Mouse (Mus musculus): ENCODE measurements at regions not wholly inside any gene's neighbourhood (a gene's known extent, or its start where the extent isn't known, plus 50 kb on each side); places are given as distances from the start of the nearest gene placed in this dataset.

DNA sequence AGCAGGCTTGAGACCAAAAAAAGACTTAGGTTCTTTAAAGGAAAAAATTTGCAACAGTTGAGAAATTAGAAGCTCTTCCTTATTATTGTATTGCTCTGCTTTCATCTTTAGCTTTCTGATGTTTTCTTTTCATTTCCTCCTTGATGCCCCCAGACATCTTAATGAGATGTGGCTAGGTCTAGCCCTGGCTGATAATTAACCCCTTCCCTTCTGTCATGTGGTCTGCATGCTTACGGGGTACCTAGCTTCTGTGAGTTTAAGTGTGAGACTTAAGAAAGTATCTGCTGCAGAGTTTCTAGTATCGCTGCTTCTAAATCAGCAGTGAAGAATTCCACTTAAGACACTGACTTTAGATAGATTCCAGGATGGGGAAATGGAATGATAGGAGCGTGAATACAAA is 215.8 kb upstream of the Snx7 start:
- 89% methylated on average over 3 of the region's 3 CpGs for WGBS
- no peak overlapping the region for H3K4me2 ChIP-seq (replicated peaks; ENCODE audit: low read depth, low read length)
- no peak overlapping the region for H3K4me3 ChIP-seq (ENCODE audit: low read depth, low read length)
- DNase-seq (ENCODE audit: low spot score) (no peak), ATAC-seq (ENCODE audit: low FRiP score) (no peak)
- no peak overlapping the region for H3K9ac ChIP-seq (ENCODE audit: low read depth, low read length)
- no peaks in the 10 kb centered on the region for H3K9me3 ChIP-seq (ENCODE audit: control insufficient read depth, low read length)
- H3K36me3 ChIP-seq (ENCODE audit: control insufficient read depth, insufficient read depth, low read length): no peaks in the 10 kb centered on the region
- H3K4me1 ChIP-seq (replicated peaks; ENCODE audit: control insufficient read depth, insufficient read depth, low read length): no peaks in the 10 kb centered on the region
- no peaks in the 10 kb centered on the region for H3K27me3 ChIP-seq (ENCODE audit: control insufficient read depth, insufficient read depth, low read length)
- no peak overlapping the region for H3K27ac ChIP-seq (ENCODE audit: low read depth, low read length)

DNA sequence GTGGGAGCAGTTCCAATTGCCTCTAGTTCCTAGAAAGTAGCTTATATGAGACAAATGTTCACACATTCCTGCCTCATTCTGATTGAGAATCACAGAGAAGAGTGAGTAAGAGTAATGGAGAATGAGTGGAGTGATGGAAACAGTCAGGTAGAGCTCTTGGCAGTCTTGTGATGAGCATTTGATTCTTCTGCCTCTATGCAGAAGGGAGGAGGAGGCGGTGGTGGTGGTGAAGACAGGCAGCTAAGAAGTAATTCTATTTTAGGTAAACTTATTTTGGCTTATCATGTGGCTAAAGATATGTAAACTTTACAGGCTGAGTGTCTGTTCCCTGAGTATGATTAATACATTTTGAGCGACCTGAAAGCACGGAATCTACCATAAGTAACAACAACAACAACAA is 203.6 kb upstream of the Snx7 start:
- no peak for ATAC-seq (ENCODE audit: low FRiP score)
- 81% methylated on average over 3 of the region's 3 CpGs for WGBS

DNA sequence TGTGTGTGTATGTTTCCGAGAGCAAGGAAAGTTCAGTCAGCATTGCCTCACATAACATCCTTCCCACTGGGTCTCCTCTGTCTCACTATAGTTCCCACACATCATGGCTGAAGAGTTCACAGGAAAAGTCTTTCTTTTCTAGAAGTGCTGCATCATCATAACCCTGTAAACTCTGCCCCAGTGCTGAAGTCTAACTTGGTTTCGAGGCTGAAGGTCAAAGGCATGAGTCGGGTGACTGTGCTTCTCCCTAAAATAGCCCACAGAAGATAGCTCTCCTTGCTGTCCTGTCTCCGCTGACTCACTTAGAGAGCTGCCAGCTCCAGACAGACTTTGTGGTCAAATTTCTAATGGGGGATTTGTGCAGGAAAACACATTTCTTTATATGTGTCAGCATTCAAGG is 201.4 kb upstream of the Snx7 start:
- Histone ChIP-seq H3K4me3 (ENCODE audit: low read depth, low read length) (no peak overlapping the region), H3K9me3 (ENCODE audit: control insufficient read depth, low read length) (no peaks in the 10 kb centered on the region), H3K36me3 (ENCODE audit: control insufficient read depth, insufficient read depth, low read length) (no peaks in the 10 kb centered on the region), H3K4me1 (replicated peaks; ENCODE audit: control insufficient read depth, insufficient read depth, low read length) (no peaks in the 10 kb centered on the region), H3K4me2 (replicated peaks; ENCODE audit: low read depth, low read length) (no peak overlapping the region), H3K27me3 (ENCODE audit: control insufficient read depth, insufficient read depth, low read length) (no peaks in the 10 kb centered on the region), H3K9ac (ENCODE audit: low read depth, low read length) (no peak overlapping the region), H3K27ac (ENCODE audit: low read depth, low read length) (no peak overlapping the region)
- no peak for ATAC-seq (ENCODE audit: low FRiP score)
- no peak for DNase-seq (ENCODE audit: low spot score)
- 93% methylated on average over 4 of the region's 4 CpGs for WGBS

More for the DNA sequence above, 203.6 kb upstream of the Snx7 start:
- Histone ChIP-seq H3K27me3 (ENCODE audit: control insufficient read depth, insufficient read depth, low read length) (no peaks in the 10 kb centered on the region), H3K4me1 (replicated peaks; ENCODE audit: control insufficient read depth, insufficient read depth, low read length) (no peaks in the 10 kb centered on the region), H3K36me3 (ENCODE audit: control insufficient read depth, insufficient read depth, low read length) (no peaks in the 10 kb centered on the region), H3K27ac (ENCODE audit: low read depth, low read length) (no peak overlapping the region), H3K4me3 (ENCODE audit: low read depth, low read length) (no peak overlapping the region), H3K9ac (ENCODE audit: low read depth, low read length) (no peak overlapping the region), H3K9me3 (ENCODE audit: control insufficient read depth, low read length) (no peaks in the 10 kb centered on the region), H3K4me2 (replicated peaks; ENCODE audit: low read depth, low read length) (no peak overlapping the region)
- no peak for DNase-seq (ENCODE audit: low spot score)

DNA sequence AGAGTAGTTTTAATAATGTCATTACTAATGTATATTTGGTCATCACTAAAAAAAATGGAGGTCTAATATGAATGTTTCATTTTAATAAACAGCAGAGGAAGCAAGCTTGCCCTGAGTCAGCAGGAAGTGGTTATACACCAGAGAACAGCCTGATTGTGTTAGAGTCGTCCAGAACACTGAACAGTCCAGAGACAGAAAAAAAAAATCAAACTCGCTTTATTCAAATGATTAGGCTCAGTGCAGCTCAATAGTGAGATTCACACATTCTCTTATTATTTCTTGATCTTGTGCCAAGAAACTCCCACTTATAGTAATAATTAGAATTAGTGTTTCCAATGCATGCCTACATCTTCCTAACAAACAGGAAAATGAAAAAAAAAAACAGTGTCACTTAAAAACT is 194.9 kb upstream of the Snx7 start:
- no peak for ATAC-seq (ENCODE audit: low FRiP score)
- no peak overlapping the region for H3K9ac ChIP-seq (ENCODE audit: low read depth, low read length)
- WGBS: 58% methylated on average over 2 of the region's 2 CpGs
- H3K36me3 ChIP-seq (ENCODE audit: control insufficient read depth, insufficient read depth, low read length): no peaks in the 10 kb centered on the region
- DNase-seq (ENCODE audit: low spot score): no peak
- no peak overlapping the region for H3K4me2 ChIP-seq (replicated peaks; ENCODE audit: low read depth, low read length)
- H3K4me1 ChIP-seq (replicated peaks; ENCODE audit: control insufficient read depth, insufficient read depth, low read length): no peaks in the 10 kb centered on the region
- H3K4me3 ChIP-seq (ENCODE audit: low read depth, low read length): no peak overlapping the region
- H3K27ac ChIP-seq (ENCODE audit: low read depth, low read length): no peak overlapping the region
- no peaks in the 10 kb centered on the region for H3K27me3 ChIP-seq (ENCODE audit: control insufficient read depth, insufficient read depth, low read length)
- H3K9me3 ChIP-seq (ENCODE audit: control insufficient read depth, low read length): no peaks in the 10 kb centered on the region

DNA sequence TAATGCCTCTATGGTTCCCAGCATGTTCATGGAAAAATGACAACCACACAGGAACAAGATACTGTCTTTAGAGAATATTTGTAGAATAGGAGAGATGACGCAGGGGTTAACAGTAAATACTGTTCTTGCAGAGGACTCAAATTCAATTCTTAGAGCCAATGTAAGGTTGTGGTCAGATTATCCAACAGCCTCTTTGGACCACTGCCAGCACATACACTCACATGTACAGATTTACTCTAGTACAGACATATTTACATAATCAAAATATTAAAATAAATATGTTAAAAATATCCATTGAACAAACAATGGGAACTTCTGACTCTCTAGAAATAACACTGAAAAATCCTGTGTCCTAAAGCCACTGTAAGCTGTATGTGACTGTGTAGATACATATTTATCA is 193.8 kb upstream of the Snx7 start:
- 97% methylated on average over 1 of the region's 1 CpGs for WGBS

DNA sequence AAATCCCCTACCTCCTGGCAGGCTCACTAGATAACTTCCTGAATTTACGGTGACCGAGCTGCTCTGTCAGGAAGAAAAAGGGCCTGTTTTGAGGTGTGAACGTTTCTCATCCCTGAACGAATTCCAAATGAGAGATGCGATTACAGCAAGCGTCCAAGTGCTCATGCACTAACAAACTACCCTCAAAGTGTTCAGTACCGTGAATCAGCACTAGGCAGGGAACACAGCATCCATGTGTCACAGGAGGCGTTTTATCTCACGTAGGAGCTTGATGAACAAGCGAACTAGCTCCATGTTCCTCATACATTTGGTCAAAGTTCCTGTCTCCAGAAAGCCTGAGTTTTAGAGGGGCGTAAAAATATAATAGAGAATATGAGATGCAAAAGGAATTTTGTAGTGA is 178.3 kb upstream of the Snx7 start:
- no peaks in the 10 kb centered on the region for H3K4me1 ChIP-seq (replicated peaks; ENCODE audit: control insufficient read depth, insufficient read depth, low read length)
- ATAC-seq (ENCODE audit: low FRiP score) (no peak), DNase-seq (ENCODE audit: low spot score) (no peak)
- H3K36me3 ChIP-seq (ENCODE audit: control insufficient read depth, insufficient read depth, low read length): no peaks in the 10 kb centered on the region
- no peak overlapping the region for H3K4me3 ChIP-seq (ENCODE audit: low read depth, low read length)
- no peak overlapping the region for H3K27ac ChIP-seq (ENCODE audit: low read depth, low read length)
- no peak overlapping the region for H3K9ac ChIP-seq (ENCODE audit: low read depth, low read length)
- H3K4me2 ChIP-seq (replicated peaks; ENCODE audit: low read depth, low read length): no peak overlapping the region
- no peaks in the 10 kb centered on the region for H3K9me3 ChIP-seq (ENCODE audit: control insufficient read depth, low read length)
- 88% methylated on average over 11 of the region's 11 CpGs for WGBS
- no peaks in the 10 kb centered on the region for H3K27me3 ChIP-seq (ENCODE audit: control insufficient read depth, insufficient read depth, low read length)

More for the DNA sequence above, 193.8 kb upstream of the Snx7 start:
- no peaks in the 10 kb centered on the region for H3K9me3 ChIP-seq (ENCODE audit: control insufficient read depth, low read length)
- ATAC-seq (ENCODE audit: low FRiP score) (no peak), DNase-seq (ENCODE audit: low spot score) (no peak)
- H3K27ac ChIP-seq (ENCODE audit: low read depth, low read length): no peak overlapping the region
- H3K4me2 ChIP-seq (replicated peaks; ENCODE audit: low read depth, low read length): no peak overlapping the region
- no peaks in the 10 kb centered on the region for H3K4me1 ChIP-seq (replicated peaks; ENCODE audit: control insufficient read depth, insufficient read depth, low read length)
- H3K27me3 ChIP-seq (ENCODE audit: control insufficient read depth, insufficient read depth, low read length): no peaks in the 10 kb centered on the region
- H3K36me3 ChIP-seq (ENCODE audit: control insufficient read depth, insufficient read depth, low read length): no peaks in the 10 kb centered on the region
- no peak overlapping the region for H3K4me3 ChIP-seq (ENCODE audit: low read depth, low read length)
- H3K9ac ChIP-seq (ENCODE audit: low read depth, low read length): no peak overlapping the region

DNA sequence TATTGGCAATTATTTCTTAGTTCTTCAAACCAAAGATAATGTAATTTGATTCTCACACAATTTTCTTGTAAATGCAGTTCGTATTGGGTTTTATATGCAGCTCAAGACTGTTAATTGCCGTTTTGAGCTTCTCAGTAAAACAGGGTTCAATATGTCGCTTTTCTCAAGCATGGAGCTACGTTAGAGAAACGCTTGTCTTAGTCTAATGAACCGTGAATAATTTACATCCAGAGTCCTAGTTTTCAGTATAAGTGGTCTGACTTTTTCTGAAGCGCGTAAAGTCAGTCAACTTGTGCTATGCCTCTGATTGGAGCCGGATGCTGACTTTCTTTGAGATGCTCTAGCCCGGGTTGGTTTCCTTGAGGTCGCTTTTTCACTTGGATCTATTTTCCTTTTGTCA is 177.8 kb upstream of the Snx7 start:
- Histone ChIP-seq H3K27ac (ENCODE audit: low read depth, low read length) (no peak overlapping the region), H3K9ac (ENCODE audit: low read depth, low read length) (no peak overlapping the region), H3K4me3 (ENCODE audit: low read depth, low read length) (no peak overlapping the region), H3K4me2 (replicated peaks; ENCODE audit: low read depth, low read length) (no peak overlapping the region), H3K4me1 (replicated peaks; ENCODE audit: control insufficient read depth, insufficient read depth, low read length) (no peaks in the 10 kb centered on the region), H3K36me3 (ENCODE audit: control insufficient read depth, insufficient read depth, low read length) (no peaks in the 10 kb centered on the region), H3K27me3 (ENCODE audit: control insufficient read depth, insufficient read depth, low read length) (no peaks in the 10 kb centered on the region), H3K9me3 (ENCODE audit: control insufficient read depth, low read length) (no peaks in the 10 kb centered on the region)
- DNase-seq (ENCODE audit: low spot score) (no peak), ATAC-seq (ENCODE audit: low FRiP score) (no peak)
- 83% methylated on average over 11 of the region's 11 CpGs for WGBS

DNA sequence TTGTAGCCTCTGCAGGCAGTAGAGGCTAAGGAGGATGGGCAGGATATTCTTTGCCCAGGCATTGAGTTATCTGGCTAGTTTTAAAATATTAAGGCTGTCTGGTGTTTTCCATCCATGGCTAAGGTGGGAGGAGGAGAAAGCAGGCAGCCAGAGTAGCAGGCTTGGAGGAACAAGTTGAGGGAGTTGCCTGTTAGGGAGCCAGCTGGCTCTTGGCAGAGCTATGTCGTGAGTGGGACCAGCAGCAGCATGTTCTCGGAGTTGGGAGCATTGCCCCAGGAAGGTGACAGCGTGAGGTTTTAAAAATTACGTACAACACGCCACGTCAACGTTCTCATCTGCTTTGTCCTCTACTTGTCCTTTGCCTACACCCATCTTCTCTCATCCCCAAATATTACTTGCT is 167.8 kb upstream of the Snx7 start:
- H3K27ac ChIP-seq (ENCODE audit: low read depth, low read length): no peak overlapping the region
- H3K4me2 ChIP-seq (replicated peaks; ENCODE audit: low read depth, low read length): no peak overlapping the region
- WGBS: 89% methylated on average over 7 of the region's 7 CpGs
- DNase-seq (ENCODE audit: low spot score) (no peak), ATAC-seq (ENCODE audit: low FRiP score) (no peak)
- no peak overlapping the region for H3K9ac ChIP-seq (ENCODE audit: low read depth, low read length)
- H3K36me3 ChIP-seq (ENCODE audit: control insufficient read depth, insufficient read depth, low read length): no peaks in the 10 kb centered on the region
- no peak overlapping the region for H3K4me3 ChIP-seq (ENCODE audit: low read depth, low read length)
- no peaks in the 10 kb centered on the region for H3K27me3 ChIP-seq (ENCODE audit: control insufficient read depth, insufficient read depth, low read length)
- H3K9me3 ChIP-seq (ENCODE audit: control insufficient read depth, low read length): no peaks in the 10 kb centered on the region
- no peaks in the 10 kb centered on the region for H3K4me1 ChIP-seq (replicated peaks; ENCODE audit: control insufficient read depth, insufficient read depth, low read length)

DNA sequence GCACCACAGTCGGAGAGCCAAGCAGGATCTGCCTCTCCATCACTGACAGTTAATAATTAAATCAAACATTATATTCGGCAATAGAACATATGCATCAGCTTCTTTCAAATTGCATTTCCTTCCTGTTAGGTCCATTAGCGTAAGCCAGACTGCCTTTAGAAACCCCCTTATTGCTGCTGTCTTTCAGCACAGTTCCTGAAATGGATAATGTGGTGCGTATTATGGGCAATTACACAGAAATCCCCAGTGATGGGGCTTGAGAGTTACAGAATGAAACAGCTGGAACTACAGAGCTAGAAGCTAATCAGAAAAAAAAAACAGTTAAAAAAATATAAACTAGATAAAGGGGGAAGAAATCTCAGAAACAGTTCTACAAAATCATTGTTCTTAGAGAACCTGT is 126.7 kb upstream of the Snx7 start:
- Histone ChIP-seq H3K27ac (ENCODE audit: low read depth, low read length) (no peak overlapping the region), H3K9me3 (ENCODE audit: control insufficient read depth, low read length) (no peaks in the 10 kb centered on the region), H3K36me3 (ENCODE audit: control insufficient read depth, insufficient read depth, low read length) (no peaks in the 10 kb centered on the region), H3K4me2 (replicated peaks; ENCODE audit: low read depth, low read length) (no peak overlapping the region), H3K4me1 (replicated peaks; ENCODE audit: control insufficient read depth, insufficient read depth, low read length) (no peaks in the 10 kb centered on the region), H3K9ac (ENCODE audit: low read depth, low read length) (no peak overlapping the region), H3K4me3 (ENCODE audit: low read depth, low read length) (no peak overlapping the region), H3K27me3 (ENCODE audit: control insufficient read depth, insufficient read depth, low read length) (no peaks in the 10 kb centered on the region)
- ATAC-seq (ENCODE audit: low FRiP score): no peak
- WGBS: 75% methylated on average over 4 of the region's 4 CpGs
- DNase-seq (ENCODE audit: low spot score): no peak

Data from hindbrain, embryonic 11.5 days (tissue).